19 mouse cellular contexts compared by ENCODE assay signal in genomic region chr9:49590261-49590660, GRCm38 (mm10).
A peak's percentile ranks its signal among the peaks of the same experiment; 100 is the strongest.
DNase-seq lines count a peak whose midpoint lies in the region; ATAC-seq and TF ChIP-seq lines count a peak whose summit lies in the region.
"Had no signal": no experiment of that assay in that cellular context is flagged by ENCODE, and none has a peak within 500 bp of the region (broad histone marks: within the 10 kb centered on the region; RNA-seq: fewer than 3 reads in every experiment).

No protein-coding gene starts in this region.

- H3K4me1 ChIP-seq in hindbrain, embryonic 13.5 days (replicated peaks): peaks cover 66% of the 10 kb centered on the region
- peaks cover 52% of the 10 kb centered on the region for H3K4me1 ChIP-seq in hindbrain, embryonic 16.5 days (ENCODE audit: control insufficient read depth, insufficient read depth, low read depth, low read length)
- H3K4me1 ChIP-seq in embryonic facial prominence, embryonic 15.5 days: peaks cover 38% of the 10 kb centered on the region
- H3K4me1 ChIP-seq in neural tube, embryonic 14.5 days (ENCODE audit: control insufficient read depth, insufficient read depth, low read length): peaks cover 41% of the 10 kb centered on the region
- H3K4me1 ChIP-seq: liver, embryonic 13.5 days had no signal

- no peak for TF ChIP-seq POLR2A in brain, embryonic 14.5 days (IDR thresholded peaks at IDR 0.05; ENCODE audit: borderline replicate concordance, extremely low read depth, insufficient read depth, insufficient read length, poor library complexity, severe bottlenecking)

- H3K4me2 ChIP-seq in hindbrain, embryonic 13.5 days: no peak overlapping the region
- no peak overlapping the region for H3K4me2 ChIP-seq in hindbrain, embryonic 16.5 days (ENCODE audit: low read length)
- no peak overlapping the region for H3K4me2 ChIP-seq in embryonic facial prominence, embryonic 15.5 days (replicated peaks)
- H3K4me2 ChIP-seq in neural tube, embryonic 14.5 days (ENCODE audit: low read depth, low read length): no peak overlapping the region
- H3K4me2 ChIP-seq: heart, embryonic 15.5 days; limb, embryonic 12.5 days; liver, embryonic 13.5 days had no signal

- H3K9ac ChIP-seq in hindbrain, embryonic 13.5 days: 0 out of 2 replicates have a peak overlapping the region, but pooled peaks have one; percentile 10
- H3K9ac ChIP-seq in hindbrain, embryonic 16.5 days (ENCODE audit: low read depth, low read length): no peak overlapping the region
- H3K9ac ChIP-seq in embryonic facial prominence, embryonic 15.5 days: no peak overlapping the region
- H3K9ac ChIP-seq in neural tube, embryonic 14.5 days (replicated peaks; ENCODE audit: low read depth, low read length): no peak overlapping the region
- H3K9ac ChIP-seq: heart, embryonic 15.5 days; limb, embryonic 12.5 days; liver, embryonic 13.5 days had no signal

- intact Hi-C loops in heart, postnatal 14 days (cut with DNase I): no loop called here

- 28% methylated on average over 4 of the region's 4 CpGs for WGBS in hindbrain, embryonic 13.5 days
- WGBS in hindbrain, embryonic 16.5 days: 24% methylated on average over 4 of the region's 4 CpGs
- 51% methylated on average over 4 of the region's 4 CpGs for WGBS in embryonic facial prominence, embryonic 15.5 days
- 33% methylated on average over 4 of the region's 4 CpGs for WGBS in neural tube, embryonic 14.5 days

- H3K27ac ChIP-seq in hindbrain, embryonic 13.5 days: peak overlapping the region; percentile 75
- H3K27ac ChIP-seq in hindbrain, embryonic 16.5 days (ENCODE audit: low read depth, low read length): no peak overlapping the region
- peak overlapping the region; percentile 29; the same call in 1 of the 2 replicates for H3K27ac ChIP-seq in embryonic facial prominence, embryonic 15.5 days (replicated peaks)
- 0 out of 2 replicates have a peak overlapping the region, but pooled peaks have one; percentile 10 for H3K27ac ChIP-seq in neural tube, embryonic 14.5 days (ENCODE audit: low read depth, low read length)
- H3K27ac ChIP-seq: heart, embryonic 15.5 days; limb, embryonic 12.5 days; liver, embryonic 13.5 days had no signal

- ATAC-seq in hindbrain, embryonic 13.5 days (ENCODE audit: low FRiP score): no peak
- ATAC-seq in hindbrain, embryonic 16.5 days: no peak
- ATAC-seq in embryonic facial prominence, embryonic 15.5 days (ENCODE audit: insufficient number of reproducible peaks, low FRiP score, low TSS enrichment, low read depth): no peak
- no peak for ATAC-seq in neural tube, embryonic 14.5 days (ENCODE audit: low read depth)

- H3K4me3 ChIP-seq in hindbrain, embryonic 13.5 days: no peak overlapping the region
- H3K4me3 ChIP-seq in hindbrain, embryonic 16.5 days (ENCODE audit: low read length): no peak overlapping the region
- no peak overlapping the region for H3K4me3 ChIP-seq in embryonic facial prominence, embryonic 15.5 days (replicated peaks)
- no peak overlapping the region for H3K4me3 ChIP-seq in neural tube, embryonic 14.5 days (ENCODE audit: low read depth, low read length)
- H3K4me3 ChIP-seq: heart, embryonic 15.5 days; limb, embryonic 12.5 days; liver, embryonic 13.5 days had no signal

- H3K36me3 ChIP-seq in hindbrain, embryonic 13.5 days: no peaks in the 10 kb centered on the region
- no peaks in the 10 kb centered on the region for H3K36me3 ChIP-seq in hindbrain, embryonic 16.5 days (ENCODE audit: control insufficient read depth, insufficient read depth, low read length)
- H3K36me3 ChIP-seq in embryonic facial prominence, embryonic 15.5 days: no peaks in the 10 kb centered on the region
- no peaks in the 10 kb centered on the region for H3K36me3 ChIP-seq in neural tube, embryonic 14.5 days (ENCODE audit: control insufficient read depth, insufficient read depth, low read length)
- H3K36me3 ChIP-seq: G1E; heart, embryonic 15.5 days; limb, embryonic 12.5 days; liver, embryonic 13.5 days had no signal

- no peaks in the 10 kb centered on the region for H3K9me3 ChIP-seq in hindbrain, embryonic 13.5 days
- no peaks in the 10 kb centered on the region for H3K9me3 ChIP-seq in hindbrain, embryonic 16.5 days (ENCODE audit: control insufficient read depth, low read length)
- no peaks in the 10 kb centered on the region for H3K9me3 ChIP-seq in embryonic facial prominence, embryonic 15.5 days (replicated peaks)
- H3K9me3 ChIP-seq in neural tube, embryonic 14.5 days (ENCODE audit: control insufficient read depth, low read length): no peaks in the 10 kb centered on the region
- H3K9me3 ChIP-seq: heart, embryonic 15.5 days; limb, embryonic 12.5 days; liver, embryonic 13.5 days had no signal

- TF ChIP-seq CTCF in brain, embryonic 14.5 days (IDR thresholded peaks at IDR 0.05; ENCODE audit: borderline replicate concordance, extremely low read depth, insufficient read depth, insufficient read length): no peak

- DNase-seq in brain, embryonic 14.5 days (ENCODE audit: low read depth): peak; percentile 59
- no peak for DNase-seq in heart, postnatal 14 days
- DNase-seq in gastrocnemius, adult 18-20 months (ENCODE audit: low spot score): no peak
- DNase-seq: adrenal gland, adult 8-10 months; cerebellum, adult 11-12 months; cerebellum, postnatal 36 days; kidney, adult 18-20 months; kidney, postnatal 10 days; layer of hippocampus, adult 9-11 months; liver, embryonic 13.5 days; lung, postnatal 10 days; thymus, postnatal 36 days had no signal

- H3K27me3 ChIP-seq in hindbrain, embryonic 13.5 days: no peaks in the 10 kb centered on the region
- no peaks in the 10 kb centered on the region for H3K27me3 ChIP-seq in hindbrain, embryonic 16.5 days (replicated peaks; ENCODE audit: control insufficient read depth, insufficient read depth, low read length)
- H3K27me3 ChIP-seq in embryonic facial prominence, embryonic 15.5 days: no peaks in the 10 kb centered on the region
- no peaks in the 10 kb centered on the region for H3K27me3 ChIP-seq in neural tube, embryonic 14.5 days (ENCODE audit: control insufficient read depth, insufficient read depth, low read length)
- H3K27me3 ChIP-seq: heart, embryonic 15.5 days; liver, embryonic 13.5 days had no signal
